8 mouse cellular contexts compared by ENCODE assay signal in genomic region chr3:67463001-67463400, GRCm38 (mm10). TPM values are rescaled to one million over a fixed set of nuclear protein-coding genes. Genes with fewer than 3 reads are reported as not detected.
A peak's percentile ranks its signal among the peaks of the same experiment; 100 is the strongest.
DNase-seq lines count a peak whose midpoint lies in the region; ATAC-seq and TF ChIP-seq lines count a peak whose summit lies in the region.

No protein-coding gene starts in this region.

- intact Hi-C loops in left cerebral cortex, postnatal 4 days (cut with DNase I): no loop called here

- H3K4me3 ChIP-seq in bone marrow macrophage, adult 2 months (ENCODE audit: insufficient read depth, low read length): peak overlapping the region; percentile 70
- H3K4me3 ChIP-seq in hindbrain, embryonic 11.5 days (ENCODE audit: low read depth, low read length): peak overlapping the region; percentile 56

- WGBS in hindbrain, embryonic 11.5 days: 5% methylated on average over 12 of the region's 12 CpGs

- TF ChIP-seq CTCF in bone marrow macrophage, adult 2 months (IDR thresholded peaks at IDR 0.05; ENCODE audit: low read depth, low read length): no peak

- no peaks in the 10 kb centered on the region for H3K9me3 ChIP-seq in hindbrain, embryonic 11.5 days (ENCODE audit: control insufficient read depth, low read length)

- TF ChIP-seq POLR2A in bone marrow macrophage, adult 2 months (IDR thresholded peaks at IDR 0.05; ENCODE audit: borderline replicate concordance, low read depth, low read length): no peak

- ATAC-seq in hindbrain, embryonic 11.5 days (ENCODE audit: low FRiP score): peak; percentile 38; the same call in 1 of the 2 replicates

- peak overlapping the region; percentile 50 for H3K27ac ChIP-seq in bone marrow macrophage, adult 2 months (ENCODE audit: insufficient read depth, low read depth, low read length)
- H3K27ac ChIP-seq in hindbrain, embryonic 11.5 days (ENCODE audit: low read depth, low read length): peak overlapping the region; percentile 36; the same call in 1 of the 2 replicates

- no peaks in the 10 kb centered on the region for H3K27me3 ChIP-seq in hindbrain, embryonic 11.5 days (ENCODE audit: control insufficient read depth, insufficient read depth, low read length)

- H3K4me1 ChIP-seq in bone marrow macrophage, adult 2 months (ENCODE audit: control insufficient read depth, insufficient read depth, low read length): peaks cover 6% of the 10 kb centered on the region
- H3K4me1 ChIP-seq in hindbrain, embryonic 11.5 days (replicated peaks; ENCODE audit: control insufficient read depth, insufficient read depth, low read length): no peaks in the 10 kb centered on the region

- peak; percentile 30 for DNase-seq in kidney, postnatal 10 days
- DNase-seq in kidney, postnatal 14 days: no peak
- DNase-seq in hindbrain, embryonic 11.5 days (ENCODE audit: low spot score): no peak
- peak; percentile 24 for DNase-seq in mesoderm, embryonic 11.5 days (ENCODE audit: low read depth, low spot score)
- no peak for DNase-seq in left cerebral cortex, postnatal 4 days
- DNase-seq in cerebellum, adult 9-11 months: no peak
- DNase-seq in layer of hippocampus, adult 9-11 months: no peak

- peaks cover 2% of the 10 kb centered on the region; the same call in 1 of the 2 replicates for H3K36me3 ChIP-seq in hindbrain, embryonic 11.5 days (ENCODE audit: control insufficient read depth, insufficient read depth, low read length)

- H3K9ac ChIP-seq in hindbrain, embryonic 11.5 days (ENCODE audit: low read depth, low read length): peak overlapping the region; percentile 42

- peak overlapping the region; percentile 81 for H3K4me2 ChIP-seq in hindbrain, embryonic 11.5 days (replicated peaks; ENCODE audit: low read depth, low read length)

RNA-seq across cellular contexts. Expression of gene Lxn, which starts 0.7 kb away (rescaled TPM):
- polyA plus RNA-seq in bone marrow macrophage, adult 2 months (2012; ENCODE audit: insufficient read depth, insufficient read length, missing spikeins): 38.3 and 49.1 TPM in 2 replicates
- polyA plus RNA-seq in hindbrain, embryonic 11.5 days (2014; fragmentation: Nextera tagmentation; extraction: Ambion mirVana): 82.7 and 88.8 TPM in 2 replicates
- 10 to 100 TPM; 55.3 to 55.9 TPM for total RNA-seq in left cerebral cortex, postnatal 4 days (2021)

RNA-seq across cellular contexts. Expression of gene Gfm1, which starts 33.1 kb away (rescaled TPM):
- polyA plus RNA-seq in bone marrow macrophage, adult 2 months (2012; ENCODE audit: insufficient read depth, insufficient read length, missing spikeins): 22.9 and 29.3 TPM in 2 replicates
- polyA plus RNA-seq in hindbrain, embryonic 11.5 days (2014; fragmentation: Nextera tagmentation; extraction: Ambion mirVana): 46.3 and 51.8 TPM in 2 replicates
- total RNA-seq in left cerebral cortex, postnatal 4 days (2021): 10 to 100 TPM; 32.6 to 39.0 TPM

RNA-seq across cellular contexts. Expression of gene Rarres1, which starts 52.3 kb away (rescaled TPM):
- polyA plus RNA-seq in bone marrow macrophage, adult 2 months (2012; ENCODE audit: insufficient read depth, insufficient read length, missing spikeins): not detected in 2 replicates
- polyA plus RNA-seq in hindbrain, embryonic 11.5 days (2014; fragmentation: Nextera tagmentation; extraction: Ambion mirVana): 1.1 and 1.3 TPM in 2 replicates
- total RNA-seq in left cerebral cortex, postnatal 4 days (2021): 1 to 10 TPM; 1.6 to 2.0 TPM

Comparison
In these comparisons a context has a peak if more than half of its experiments do, and no peak if none do; other contexts are left out.
1. DNase-seq: peak in kidney, postnatal 10 days (single experiment) and mesoderm, embryonic 11.5 days (single experiment); none in kidney, postnatal 14 days (single experiment), hindbrain, embryonic 11.5 days (single experiment), left cerebral cortex, postnatal 4 days (single experiment), cerebellum, adult 9-11 months (single experiment) and layer of hippocampus, adult 9-11 months (single experiment).